Comparison of ENCODE assay signal across 9 mouse cellular contexts in genomic region chr10:125418795-125419194, GRCm38 (mm10). TPM values are rescaled to one million over a fixed set of nuclear protein-coding genes. Genes with fewer than 3 reads are reported as not detected.
DNase-seq lines count a peak whose midpoint lies in the region; ATAC-seq and TF ChIP-seq lines count a peak whose summit lies in the region.
"Had no signal": no experiment of that assay in that cellular context is flagged by ENCODE, and none has a peak within 500 bp of the region (broad histone marks: within the 10 kb centered on the region; RNA-seq: fewer than 3 reads in every experiment).

No protein-coding gene starts in this region.

- H3K27me3 ChIP-seq in heart, embryonic 12.5 days (replicated peaks) = no peaks in the 10 kb centered on the region
- H3K27me3 ChIP-seq in midbrain, embryonic 11.5 days (ENCODE audit: control insufficient read depth, insufficient read depth, low read length) = no peaks in the 10 kb centered on the region
- H3K27me3 ChIP-seq in midbrain, embryonic 13.5 days = no peaks in the 10 kb centered on the region
- H3K27me3 ChIP-seq in cerebellum, adult 2 months (ENCODE audit: control insufficient read depth, insufficient read depth, low read length) = no peaks in the 10 kb centered on the region

- H3K4me1 ChIP-seq in heart, embryonic 12.5 days (replicated peaks) = no peaks in the 10 kb centered on the region
- H3K4me1 ChIP-seq in midbrain, embryonic 11.5 days (ENCODE audit: control insufficient read depth, insufficient read depth, low read length) = no peaks in the 10 kb centered on the region
- H3K4me1 ChIP-seq in midbrain, embryonic 13.5 days (replicated peaks) = no peaks in the 10 kb centered on the region
- no peaks in the 10 kb centered on the region for H3K4me1 ChIP-seq in cerebellum, adult 2 months (ENCODE audit: control insufficient read depth, insufficient read depth, low read length)

- 68% methylated on average over 6 of the region's 6 CpGs for WGBS in heart, embryonic 12.5 days
- 74% methylated on average over 6 of the region's 6 CpGs for WGBS in midbrain, embryonic 11.5 days
- 75% methylated on average over 6 of the region's 6 CpGs for WGBS in midbrain, embryonic 13.5 days
- 78% methylated on average over 6 of the region's 6 CpGs for WGBS in cerebellum, adult 2 months

- no peak overlapping the region for H3K4me2 ChIP-seq in heart, embryonic 12.5 days
- no peak overlapping the region for H3K4me2 ChIP-seq in midbrain, embryonic 11.5 days
- H3K4me2 ChIP-seq in midbrain, embryonic 13.5 days (replicated peaks) = no peak overlapping the region

- H3K9me3 ChIP-seq in heart, embryonic 12.5 days (replicated peaks) = no peaks in the 10 kb centered on the region
- H3K9me3 ChIP-seq in midbrain, embryonic 11.5 days (ENCODE audit: control insufficient read depth, low read length) = no peaks in the 10 kb centered on the region
- H3K9me3 ChIP-seq in midbrain, embryonic 13.5 days = no peaks in the 10 kb centered on the region

- no peak for TF ChIP-seq POLR2A in cerebellum, adult 2 months (IDR thresholded peaks at IDR 0.05; ENCODE audit: borderline replicate concordance, insufficient read depth, low read length)

- H3K4me3 ChIP-seq in heart, embryonic 12.5 days = no peak overlapping the region
- H3K4me3 ChIP-seq in midbrain, embryonic 11.5 days (ENCODE audit: low read depth, low read length) = no peak overlapping the region
- H3K4me3 ChIP-seq in midbrain, embryonic 13.5 days (replicated peaks) = no peak overlapping the region
- H3K4me3 ChIP-seq in cerebellum, adult 2 months (replicated peaks; ENCODE audit: insufficient read depth, low read depth, low read length) = no peak overlapping the region

- no peak overlapping the region for H3K27ac ChIP-seq in heart, embryonic 12.5 days (ENCODE audit: poor library complexity, severe bottlenecking)
- H3K27ac ChIP-seq in midbrain, embryonic 11.5 days (ENCODE audit: low read depth, low read length) = no peak overlapping the region
- H3K27ac ChIP-seq in midbrain, embryonic 13.5 days = no peak overlapping the region
- H3K27ac ChIP-seq in cerebellum, adult 2 months (ENCODE audit: insufficient read depth, low read length) = no peak overlapping the region

- DNase-seq in heart, adult 8-10 months (ENCODE audit: low spot score) = peak; percentile 4
- DNase-seq in midbrain, embryonic 11.5 days (ENCODE audit: low spot score, missing footprints) = peak; percentile 45
- peak; percentile 8 for DNase-seq in adrenal gland, postnatal 14 days
- DNase-seq in cerebellum, adult 2 months = no peak
- DNase-seq in spleen, postnatal 14 days (ENCODE audit: low spot score in 2 of 2) = no peak

- no peaks in the 10 kb centered on the region for H3K36me3 ChIP-seq in heart, embryonic 12.5 days
- no peaks in the 10 kb centered on the region for H3K36me3 ChIP-seq in midbrain, embryonic 11.5 days (ENCODE audit: control insufficient read depth, insufficient read depth, low read length)
- no peaks in the 10 kb centered on the region for H3K36me3 ChIP-seq in midbrain, embryonic 13.5 days

- no peak for TF ChIP-seq CTCF in cerebellum, adult 2 months (IDR thresholded peaks at IDR 0.05; ENCODE audit: borderline replicate concordance, insufficient read depth, low read depth, low read length)

- ATAC-seq in heart, embryonic 12.5 days (ENCODE audit: insufficient number of reproducible peaks, low FRiP score) = no peak
- no peak for ATAC-seq in midbrain, embryonic 11.5 days (ENCODE audit: low FRiP score)
- no peak for ATAC-seq in midbrain, embryonic 13.5 days
- ATAC-seq in megakaryocyte progenitor cell, adult 5-6 weeks (replicated peaks; ENCODE audit: poor library complexity) = peak; percentile 78
- ATAC-seq: inflammation-experienced regulatory T-cells, adult 6 months had no signal

- no peak overlapping the region for H3K9ac ChIP-seq in heart, embryonic 12.5 days
- H3K9ac ChIP-seq in midbrain, embryonic 11.5 days (ENCODE audit: low read length) = no peak overlapping the region
- no peak overlapping the region for H3K9ac ChIP-seq in midbrain, embryonic 13.5 days (replicated peaks)

RNA-seq across cellular contexts. Expression of gene Slc16a7, which starts 29.5 kb away (rescaled TPM):
- 10 to 100 TPM in 2 of 4 experiments, 1 to 10 TPM in 2; 6.7 to 20.2 (median 13.1) TPM for total RNA-seq in heart, adult 8-10 months (2022)
- 4.6 and 5.6 TPM in 2 replicates for polyA plus RNA-seq in heart, embryonic 12.5 days (2016; fragmentation: Nextera tagmentation; extraction: Ambion mirVana)
- 2.2 and 2.6 TPM in 2 replicates for polyA plus RNA-seq in midbrain, embryonic 11.5 days (2014; fragmentation: Nextera tagmentation; extraction: Ambion mirVana)
- 3.3 and 4.4 TPM in 2 replicates for polyA plus RNA-seq in midbrain, embryonic 13.5 days (2015; fragmentation: Nextera tagmentation; extraction: Ambion mirVana)
- 14.8 and 19.2 TPM in 2 replicates for total RNA-seq in adrenal gland, postnatal 14 days (2021)
- total RNA-seq in megakaryocyte progenitor cell, adult 5-6 weeks (2015) = 14.4 and 23.3 TPM in 2 replicates
- total RNA-seq in megakaryocyte progenitor cell, adult 5-6 weeks (2017) = 15.8 and 21.4 TPM in 2 replicates
- polyA plus RNA-seq in cerebellum, adult 2 months (2012; rRNA removed) = 8.9 and 14.1 TPM in 2 replicates

Comparison
In these comparisons a context has a peak if more than half of its experiments do, and no peak if none do; other contexts are left out.
1. DNase-seq: peak in heart, adult 8-10 months (single experiment), midbrain, embryonic 11.5 days (single experiment) and adrenal gland, postnatal 14 days (single experiment); none in cerebellum, adult 2 months (0 of 2) and spleen, postnatal 14 days (0 of 2).